Mouse (Mus musculus) bone marrow macrophage, adult 2 months (primary cell): ENCODE measurements around the gene Uba2.

Experiments
- CTCF ChIP-seq: IDR thresholded peaks from 2 replicates; pipeline ENCODE4 v1.5.1; 2012; ENCODE audit warnings: low read depth, mild to moderate bottlenecking, low read length, moderate library complexity
- POLR2A ChIP-seq: IDR thresholded peaks from 2 replicates; pipeline ENCODE4 v1.6.1; 2012; ENCODE audit warnings: mild to moderate bottlenecking, low read depth, low read length, borderline replicate concordance

GRCm38 (mm10) chr7:34147193-34147592, 22.2 kb downstream of the Uba2 start:
- TF ChIP-seq CTCF (no peak), POLR2A (no peak)
